Mouse (Mus musculus) heart, adult 2 months (tissue): ENCODE results near the gene Mad1l1. TPM values are rescaled to one million over a fixed set of nuclear protein-coding genes. Genes with fewer than 3 reads are reported as not detected.

Experiments used
- DNase-seq, 2 experiments: peaks; one replicate each; pipeline ENCODE4 v3.0.0; 2021
- H3K27ac ChIP-seq: fragments of 200-600 bp; 2 replicates; pipeline ENCODE4 v1.8.1; 2022
- H3K27me3 ChIP-seq: fragments of 200-500 bp; 2 replicates; pipeline ENCODE4 v1.6.1; 2012; ENCODE audit warnings: mild to moderate bottlenecking, low read length, inconsistent platforms, mixed read lengths; ENCODE audit not compliant: control insufficient read depth, insufficient read depth
- H3K36me3 ChIP-seq: fragments of 200-500 bp; 2 replicates; pipeline ENCODE4 v1.6.1; 2012; ENCODE audit warnings: low read length, inconsistent platforms; ENCODE audit not compliant: control insufficient read depth, insufficient read depth
- H3K4me1 ChIP-seq: fragments of 200-500 bp; 2 replicates; pipeline ENCODE4 v1.6.1; 2011; ENCODE audit warnings: low read length; ENCODE audit not compliant: control insufficient read depth, insufficient read depth
- H3K4me3 ChIP-seq: fragments of 200-600 bp; 2 replicates; pipeline ENCODE4 v1.8.1; 2022
- H3K79me2 ChIP-seq: fragments of 200-500 bp; replicated peaks from 2 replicates; pipeline ENCODE4 v1.6.1; 2012; ENCODE audit warnings: mild to moderate bottlenecking, inconsistent platforms, low read length, moderate library complexity, mixed read lengths; ENCODE audit not compliant: control insufficient read depth, insufficient read depth
- H3K9ac ChIP-seq: fragments of 200-500 bp; 2 replicates; pipeline ENCODE4 v1.6.1; 2012; ENCODE audit warnings: low read depth, mild to moderate bottlenecking, control low read depth, inconsistent platforms, low read length, mixed read lengths
- CTCF ChIP-seq: fragments of 200-600 bp; IDR thresholded peaks from 2 replicates; pipeline ENCODE4 v1.8.1; 2022; ENCODE audit warnings: antibody characterized with exemption, mild to moderate bottlenecking, moderate library complexity
- EP300 ChIP-seq: fragments of 200-500 bp; IDR thresholded peaks from 2 replicates; pipeline ENCODE4 v1.6.1; 2011; ENCODE audit warnings: low read depth, low read length, control low read depth; ENCODE audit not compliant: insufficient read depth
- POLR2A ChIP-seq: fragments of 200-500 bp; IDR thresholded peaks from 2 replicates; pipeline ENCODE4 v1.6.1; 2011; ENCODE audit warnings: mild to moderate bottlenecking, low read depth, low read length, control low read depth; ENCODE audit not compliant: insufficient read depth
- WGBS: fragments of 180-500 bp; shearing (Covaris S2); methylation state at CpG from one replicate; pipeline ENCODE4 v1.1.7; 2018; 5-methylcytosine and 5-hydroxymethylcytosine counted together
- intact Hi-C: fragments of 180-260 bp; cut with DNase I; formaldehyde crosslinking; loops from one replicate; pipeline ENCODE4 v1.15.1; 2025
- polyA plus RNA-seq: library from polyadenylated mRNA; depleted of rRNA; stranded (reverse); fragments of >200 nt; gene quantifications from 2 replicates; pipeline ENCODE4 v1.2.3, GENCODE M21; 2012
- total RNA-seq, 2 experiments: library from RNA; stranded (reverse); gene quantifications; 2 replicates each; pipeline ENCODE4 v1.2.3; 2021

Mad1l1 gene
- total and polyA plus RNA-seq, 3 experiments = 9.4 to 12.2 (median 10.1) TPM

DNA sequence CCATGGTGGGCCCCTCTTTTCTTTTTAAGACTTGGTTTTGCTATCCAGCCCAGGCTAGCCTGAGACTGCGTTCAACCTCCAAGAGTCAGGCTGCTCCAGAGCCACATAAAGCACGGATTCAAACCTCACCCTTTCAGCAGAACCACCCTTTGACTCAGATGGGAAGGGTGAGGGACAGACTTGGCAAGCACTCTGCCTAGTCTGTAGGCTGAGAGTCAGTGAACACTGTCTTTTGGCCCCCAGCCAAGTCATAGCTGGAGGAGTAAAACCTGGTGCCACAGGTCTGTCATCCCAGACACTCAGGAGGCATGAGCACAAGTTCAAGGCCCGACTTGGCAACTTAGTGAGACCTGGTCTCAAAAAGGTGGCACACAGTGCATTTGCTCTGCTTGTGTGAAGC lies 4.6 kb downstream of the Mad1l1 start:
- intact Hi-C loops = no loop called here
- no peaks in the 10 kb centered on the region for H3K27me3 ChIP-seq
- no peak for DNase-seq
- H3K79me2 ChIP-seq = peaks cover 6% of the 10 kb centered on the region
- no peak overlapping the region for H3K9ac ChIP-seq
- H3K36me3 ChIP-seq = no peaks in the 10 kb centered on the region
- TF ChIP-seq CTCF = no peak
- TF ChIP-seq POLR2A = no peak
- TF ChIP-seq EP300 = no peak
- H3K4me3 ChIP-seq = no peak overlapping the region
- WGBS = 70% methylated on average over 3 of the region's 3 CpGs
- H3K4me1 ChIP-seq = no peaks in the 10 kb centered on the region; the same call in 1 of the 2 replicates
- H3K27ac ChIP-seq = no peak overlapping the region

DNA sequence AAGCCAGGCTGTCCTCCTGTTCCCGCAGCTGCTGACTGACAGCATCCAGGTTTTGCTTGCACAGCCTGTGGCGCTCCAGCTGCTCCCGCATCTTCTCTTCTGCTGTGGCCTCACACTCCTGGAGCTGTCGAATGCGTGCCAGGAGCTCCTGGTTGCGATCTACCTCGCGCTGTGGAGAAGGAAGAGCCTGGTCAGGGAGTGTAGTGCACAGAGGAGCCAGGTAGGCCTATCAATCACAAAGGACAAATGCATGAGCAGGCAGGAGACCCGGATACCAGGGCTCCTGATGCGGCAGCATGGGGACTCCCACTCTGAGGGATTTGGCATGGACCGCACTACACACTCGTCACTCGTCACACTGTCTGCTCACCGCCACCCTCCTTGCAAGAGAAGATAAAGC lies 13.8 kb downstream of the Mad1l1 start:
- Histone ChIP-seq H3K4me1 (no peaks in the 10 kb centered on the region), H3K36me3 (no peaks in the 10 kb centered on the region), H3K79me2 (no peaks in the 10 kb centered on the region), H3K27ac (no peak overlapping the region), H3K27me3 (no peaks in the 10 kb centered on the region), H3K9ac (no peak overlapping the region), H3K4me3 (no peak overlapping the region)
- intact Hi-C loops = no loop called here
- TF ChIP-seq CTCF (no peak), EP300 (no peak), POLR2A (no peak)
- 70% methylated on average over 14 of the region's 14 CpGs for WGBS
- no peak for DNase-seq

DNA sequence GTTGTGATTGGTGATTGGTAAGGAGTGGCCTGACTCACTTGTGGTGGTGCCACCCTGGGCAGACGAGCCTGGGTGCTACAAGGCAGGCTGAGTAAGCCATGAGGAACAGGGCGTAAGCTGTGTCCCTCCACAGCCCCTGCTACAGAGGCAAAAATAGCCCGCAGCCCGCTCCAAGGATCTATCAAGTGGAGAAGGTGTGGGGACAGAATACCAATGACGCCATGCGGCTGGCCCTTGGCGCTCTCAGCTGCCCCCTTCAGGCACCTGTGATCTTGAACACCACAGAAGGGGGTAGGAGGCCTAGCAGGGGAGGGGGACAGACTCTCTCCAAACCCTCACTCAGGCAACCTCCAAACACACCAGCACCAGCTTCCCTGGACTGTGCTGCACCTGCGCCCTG lies 15.3 kb downstream of the Mad1l1 start:
- WGBS = 70% methylated on average over 8 of the region's 8 CpGs
- DNase-seq = peak; percentile 56 to 73
- H3K27ac ChIP-seq = peak overlapping the region; percentile 66
- intact Hi-C loops = no loop called here
- no peaks in the 10 kb centered on the region for H3K4me1 ChIP-seq
- no peak overlapping the region for H3K4me3 ChIP-seq
- no peaks in the 10 kb centered on the region for H3K36me3 ChIP-seq
- H3K27me3 ChIP-seq = no peaks in the 10 kb centered on the region
- TF ChIP-seq POLR2A = no peak
- TF ChIP-seq EP300 = 0 out of 2 replicates have a peak, but pooled peaks have one; percentile 47
- peak; percentile 61 for TF ChIP-seq CTCF
- no peaks in the 10 kb centered on the region for H3K79me2 ChIP-seq
- no peak overlapping the region for H3K9ac ChIP-seq

DNA sequence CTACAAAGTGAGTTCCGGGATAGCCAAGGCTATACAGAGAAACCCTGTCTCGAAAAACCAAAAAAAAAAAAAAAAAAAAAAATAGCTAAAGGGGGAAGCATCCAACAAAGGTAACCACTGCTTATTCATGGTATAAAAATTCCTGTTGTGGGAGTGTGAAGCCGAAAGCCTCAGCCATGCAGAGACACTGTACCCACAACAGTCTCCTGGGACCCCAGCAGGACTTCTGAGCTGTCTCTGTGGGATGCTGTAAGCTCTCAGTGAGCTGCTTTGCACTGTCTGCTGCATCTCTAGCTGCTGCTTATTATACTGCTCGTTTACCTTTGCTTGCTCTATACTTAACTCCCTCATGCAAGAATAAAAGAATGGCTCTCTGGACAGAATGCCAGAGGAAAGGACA lies 23.1 kb downstream of the Mad1l1 start:
- no peak overlapping the region for H3K27ac ChIP-seq
- no peak overlapping the region for H3K9ac ChIP-seq
- H3K27me3 ChIP-seq = no peaks in the 10 kb centered on the region
- no peaks in the 10 kb centered on the region for H3K36me3 ChIP-seq
- intact Hi-C loops = no loop called here
- TF ChIP-seq EP300 (no peak), POLR2A (no peak), CTCF (no peak)
- no peak overlapping the region for H3K4me3 ChIP-seq
- no peak for DNase-seq
- no peaks in the 10 kb centered on the region for H3K4me1 ChIP-seq
- H3K79me2 ChIP-seq = no peaks in the 10 kb centered on the region
- WGBS = 87% methylated on average over 4 of the region's 4 CpGs

DNA sequence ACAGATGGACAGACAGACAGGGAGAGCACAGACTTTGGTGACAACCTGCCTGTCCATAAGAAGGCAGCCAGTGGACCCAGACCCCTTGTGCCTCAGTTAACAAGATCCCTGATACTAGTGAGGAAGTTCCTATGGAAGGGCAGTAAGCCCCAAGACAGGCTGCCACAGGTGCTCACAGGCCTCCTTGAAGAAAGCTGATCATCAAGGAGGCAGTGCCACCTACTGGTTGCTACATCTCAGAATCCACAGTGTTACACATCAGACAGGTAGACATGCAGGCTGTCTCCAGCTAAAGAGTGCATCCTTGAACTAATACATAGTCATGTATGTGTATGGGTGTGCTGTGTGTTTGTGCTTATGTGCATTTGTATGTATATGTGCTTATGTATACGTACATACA lies 29.2 kb downstream of the Mad1l1 start:
- Histone ChIP-seq H3K9ac (no peak overlapping the region), H3K27ac (no peak overlapping the region), H3K4me1 (no peaks in the 10 kb centered on the region), H3K79me2 (no peaks in the 10 kb centered on the region), H3K36me3 (no peaks in the 10 kb centered on the region), H3K27me3 (no peaks in the 10 kb centered on the region), H3K4me3 (no peak overlapping the region)
- DNase-seq = peak; percentile 48 to 54
- intact Hi-C loops = loop anchor here (1.0 to 2.0 kb wide), 3 partner anchors 95 to 454 kb away; partner anchors contain the start of gene Elfn1
- WGBS = 100% methylated on average over 1 of the region's 1 CpGs
- TF ChIP-seq EP300 (peak; percentile 43; the same call in 1 of the 2 replicates), POLR2A (no peak), CTCF (peak; percentile 88)

DNA sequence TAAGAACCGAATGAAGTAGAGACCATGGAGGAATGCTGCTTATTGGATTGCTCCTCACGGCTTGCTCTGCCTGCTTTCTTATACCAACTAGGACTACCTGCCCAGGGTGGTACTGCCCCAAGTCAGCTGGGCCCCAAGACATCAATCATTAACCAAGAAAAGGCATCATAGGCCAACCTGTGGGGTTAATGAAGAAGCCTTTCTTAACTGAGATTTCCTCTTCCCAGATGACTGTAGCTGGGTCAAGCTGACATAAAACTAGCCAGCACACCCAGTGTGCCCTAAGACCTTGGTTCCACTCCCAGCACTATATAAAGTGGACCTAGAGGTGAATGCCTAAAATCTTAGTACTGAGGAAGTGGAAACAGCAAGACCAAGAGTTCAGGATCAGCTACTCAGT lies 32.2 kb downstream of the Mad1l1 start:
- H3K4me1 ChIP-seq = no peaks in the 10 kb centered on the region
- no peak overlapping the region for H3K4me3 ChIP-seq
- DNase-seq = no peak
- no peaks in the 10 kb centered on the region for H3K79me2 ChIP-seq
- H3K36me3 ChIP-seq = no peaks in the 10 kb centered on the region
- 98% methylated on average over 2 of the region's 2 CpGs for WGBS
- TF ChIP-seq POLR2A (no peak), CTCF (no peak), EP300 (no peak)
- no peak overlapping the region for H3K9ac ChIP-seq
- intact Hi-C loops = no loop called here
- no peaks in the 10 kb centered on the region for H3K27me3 ChIP-seq
- H3K27ac ChIP-seq = no peak overlapping the region
